28 mouse cellular contexts compared by ENCODE assay signal in genomic region chr8:77231834-77232233, GRCm38 (mm10).
DNase-seq lines count a peak whose midpoint lies in the region; ATAC-seq and TF ChIP-seq lines count a peak whose summit lies in the region.
"Had no signal": no experiment of that assay in that cellular context is flagged by ENCODE, and none has a peak within 500 bp of the region (broad histone marks: within the 10 kb centered on the region; RNA-seq: fewer than 3 reads in every experiment).

No protein-coding gene starts in this region.

- no peaks in the 10 kb centered on the region for H3K9me3 ChIP-seq in heart, embryonic 16.5 days (replicated peaks; ENCODE audit: control insufficient read depth, low read length)
- no peaks in the 10 kb centered on the region for H3K9me3 ChIP-seq in heart, embryonic 10.5 days
- H3K9me3 ChIP-seq: hindbrain, embryonic 13.5 days; limb, embryonic 12.5 days; liver, embryonic 15.5 days; neural tube, embryonic 15.5 days had no signal

- H3K27ac ChIP-seq in heart, embryonic 16.5 days (ENCODE audit: low read length), result peak overlapping the region; percentile 82
- no peak overlapping the region for H3K27ac ChIP-seq in heart, embryonic 10.5 days
- H3K27ac ChIP-seq in layer of hippocampus, adult 2 months, result 0 out of 2 replicates have a peak overlapping the region, but pooled peaks have one; percentile 10
- H3K27ac ChIP-seq: hindbrain, embryonic 13.5 days; left cerebral cortex, adult 2 months; limb, embryonic 12.5 days; liver, embryonic 15.5 days; macrophage; neural tube, embryonic 15.5 days had no signal

- peaks cover 21% of the 10 kb centered on the region for H3K4me1 ChIP-seq in heart, embryonic 16.5 days (ENCODE audit: control insufficient read depth, insufficient read depth, low read length)
- H3K4me1 ChIP-seq in heart, embryonic 10.5 days, result peaks cover 12% of the 10 kb centered on the region
- H3K4me1 ChIP-seq: hindbrain, embryonic 13.5 days; liver, embryonic 15.5 days; neural tube, embryonic 15.5 days had no signal

- no peak overlapping the region for H3K4me2 ChIP-seq in heart, embryonic 16.5 days (ENCODE audit: low read depth, low read length)
- H3K4me2 ChIP-seq: hindbrain, embryonic 13.5 days; limb, embryonic 12.5 days; liver, embryonic 15.5 days; neural tube, embryonic 15.5 days had no signal

- TF ChIP-seq POLR2A in brain, embryonic 14.5 days (IDR thresholded peaks at IDR 0.05; ENCODE audit: borderline replicate concordance, extremely low read depth, insufficient read depth, insufficient read length, poor library complexity, severe bottlenecking), result no peak

- H3K9ac ChIP-seq in heart, embryonic 16.5 days (ENCODE audit: low read length), result no peak overlapping the region
- H3K9ac ChIP-seq: hindbrain, embryonic 13.5 days; limb, embryonic 12.5 days; liver, embryonic 15.5 days; neural tube, embryonic 15.5 days had no signal

- no peak overlapping the region for H3K4me3 ChIP-seq in heart, embryonic 16.5 days (ENCODE audit: low read length)
- H3K4me3 ChIP-seq in heart, embryonic 10.5 days, result no peak overlapping the region
- no peak overlapping the region for H3K4me3 ChIP-seq in layer of hippocampus, adult 2 months
- H3K4me3 ChIP-seq: hindbrain, embryonic 13.5 days; left cerebral cortex, adult 2 months; limb, embryonic 12.5 days; liver, embryonic 15.5 days; neural tube, embryonic 15.5 days had no signal

- no peaks in the 10 kb centered on the region for H3K27me3 ChIP-seq in heart, embryonic 16.5 days (ENCODE audit: control insufficient read depth, insufficient read depth, low read length)
- no peaks in the 10 kb centered on the region for H3K27me3 ChIP-seq in heart, embryonic 10.5 days (ENCODE audit: insufficient read depth, poor library complexity, severe bottlenecking)
- H3K27me3 ChIP-seq: hindbrain, embryonic 13.5 days; limb, embryonic 12.5 days; liver, embryonic 15.5 days; neural tube, embryonic 15.5 days; Patski had no signal

- no peak for TF ChIP-seq CTCF in layer of hippocampus, adult 2 months (conservative IDR thresholded peaks at IDR 0.05)
- TF ChIP-seq CTCF in brain, embryonic 14.5 days (IDR thresholded peaks at IDR 0.05; ENCODE audit: borderline replicate concordance, extremely low read depth, insufficient read depth, insufficient read length), result no peak

- WGBS in heart, embryonic 16.5 days, result 38% methylated on average over 6 of the region's 6 CpGs
- 85% methylated on average over 6 of the region's 6 CpGs for WGBS in heart, embryonic 10.5 days

- H3K36me3 ChIP-seq in heart, embryonic 16.5 days (ENCODE audit: control insufficient read depth, insufficient read depth), result no peaks in the 10 kb centered on the region
- no peaks in the 10 kb centered on the region for H3K36me3 ChIP-seq in heart, embryonic 10.5 days
- H3K36me3 ChIP-seq: hindbrain, embryonic 13.5 days; limb, embryonic 12.5 days; liver, embryonic 15.5 days; neural tube, embryonic 15.5 days had no signal

- no peak for DNase-seq in frontal cortex, postnatal 36 days (ENCODE audit: low spot score in 2 of 2)
- DNase-seq in heart, embryonic 10.5 days (ENCODE audit: low spot score), result no peak
- no peak for DNase-seq in layer of hippocampus, adult 2 months (ENCODE audit: low spot score in 2 of 2)
- DNase-seq in layer of hippocampus, postnatal 14 days (ENCODE audit: low spot score in 2 of 2), result no peak
- DNase-seq in brain, embryonic 14.5 days (ENCODE audit: low read depth), result peak; percentile 35
- no peak for DNase-seq in gastrocnemius, postnatal 25 days
- DNase-seq: adrenal gland, postnatal 10 days; cerebellum, adult 11 months; cerebellum, adult 9-10 months; cerebellum, postnatal 36 days; gastrocnemius, postnatal 14 days; kidney, adult 18-20 months; kidney, postnatal 10 days; midbrain, embryonic 14.5 days; retina, postnatal 1 day; right cerebral cortex, postnatal 14 days; thymus, postnatal 14 days had no signal

- ATAC-seq in frontal cortex, adult (ENCODE audit: low TSS enrichment), result 0 out of 2 replicates have a peak, but pooled peaks have one; percentile 14
- ATAC-seq in heart, embryonic 16.5 days (replicated peaks; ENCODE audit: extremely low read depth, insufficient read depth, low FRiP score), result no peak; the same call in 1 of the 2 replicates
- ATAC-seq: forebrain, embryonic 16.5 days; lung, postnatal 0 days had no signal
